Mouse (Mus musculus): Measurements from ENCODE around the gene Spred3. TPM values are rescaled to one million over a fixed set of nuclear protein-coding genes. Genes with fewer than 3 reads are reported as not detected.

Gene Spred3
- polyA plus RNA-seq, 1 experiment: 1.9 TPM

DNA sequence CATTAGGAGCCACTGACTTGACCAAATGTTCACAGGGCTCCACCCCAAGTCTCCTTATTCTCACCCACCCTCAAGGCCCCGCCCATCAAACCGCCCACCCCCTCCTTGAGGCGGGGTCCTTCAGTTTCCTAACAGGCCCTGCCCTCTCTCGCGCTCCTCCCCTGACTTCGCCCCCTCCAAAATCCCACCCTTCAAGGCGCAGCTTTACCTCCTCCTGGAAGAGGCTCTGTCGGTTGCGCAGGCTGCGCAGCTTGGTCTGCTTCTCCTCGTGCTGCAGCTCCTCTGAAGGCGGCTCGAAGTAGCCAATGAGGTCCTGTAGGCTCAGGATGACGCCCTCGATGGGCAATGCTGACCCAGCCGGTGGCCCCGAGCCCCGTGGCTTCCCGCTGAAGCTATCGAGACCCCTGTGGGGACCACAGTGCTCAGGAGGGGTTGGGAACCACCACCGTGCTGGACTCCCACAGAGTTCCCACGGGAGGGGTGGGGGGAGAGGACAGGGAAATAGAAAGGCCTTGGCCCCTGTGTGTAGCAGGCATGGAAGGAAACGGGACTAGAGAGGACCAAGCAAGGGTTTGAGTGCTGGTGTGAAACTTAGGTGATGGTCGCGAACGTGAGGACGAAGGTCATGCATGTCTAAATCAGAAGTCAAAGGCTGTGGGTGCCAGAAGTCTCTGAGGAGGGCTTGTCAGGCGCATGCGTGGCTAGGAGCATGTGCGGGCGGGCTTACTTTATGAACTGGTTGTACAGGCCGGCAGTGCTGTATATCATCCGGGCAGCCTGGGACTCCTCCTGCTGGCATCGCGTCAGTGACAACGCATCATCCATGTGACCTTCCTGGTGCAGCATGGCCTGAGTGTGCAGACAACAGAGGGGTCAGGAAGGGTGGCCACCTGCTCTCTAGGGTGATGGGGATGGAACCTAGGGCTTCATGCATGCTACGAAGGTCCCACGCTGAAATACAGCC lies 60.9 kb downstream of the Spred3 start:
- no peaks in the 10 kb centered on the region for H3K4me1 ChIP-seq (ENCODE audit: control insufficient read depth, insufficient read depth, insufficient read length, low read length)
- H3K27me3 ChIP-seq (ENCODE audit: control insufficient read depth, insufficient read depth, low read length): no peaks in the 10 kb centered on the region
- no peak overlapping the region for H3K27ac ChIP-seq (ENCODE audit: insufficient read depth, low read depth, low read length)
- no peak for TF ChIP-seq POLR2A (IDR thresholded peaks at IDR 0.05; ENCODE audit: low read depth, low read length)
- no peak for TF ChIP-seq CTCF (IDR thresholded peaks at IDR 0.05; ENCODE audit: extremely low read depth, insufficient read length, insufficient replicate concordance, low read depth, low read length)
- no peaks in the 10 kb centered on the region for H3K36me3 ChIP-seq (ENCODE audit: control insufficient read depth, insufficient read depth, low read length)
- WGBS: 35% methylated on average over 38 of the region's 38 CpGs
- no peak overlapping the region for H3K4me3 ChIP-seq (ENCODE audit: low read depth, low read length)

Other genes with a start within 250 kb of the Spred3 start
- 506 and 1,069 TPM in 2 replicates for gene Actn4, start 208.1 kb downstream of the Spred3 start, polyA plus RNA-seq (2012; rRNA removed)
- 135 and 169 TPM in 2 replicates for gene Eif3k, start 188.5 kb downstream of the Spred3 start, polyA plus RNA-seq (2012; rRNA removed)
- 11.1 and 21.3 TPM in 2 replicates for gene Map4k1, start 188.4 kb downstream of the Spred3 start, polyA plus RNA-seq (2012; rRNA removed)
- 0.03 and 0.05 TPM in 2 replicates for gene Ryr1, start 45.2 kb downstream of the Spred3 start, polyA plus RNA-seq (2012; rRNA removed)
- gene Rasgrp4, start 35.6 kb downstream of the Spred3 start, polyA plus RNA-seq (2012; rRNA removed): 3.3 TPM in 2 replicates
- gene Fam98c, start 14.2 kb downstream of the Spred3 start, polyA plus RNA-seq (2012; rRNA removed): 72.6 and 216 TPM in 2 replicates
- 0.74 and 0.88 TPM in 2 replicates for gene Ggn, start 201 bp downstream of the Spred3 start, polyA plus RNA-seq (2012; rRNA removed)
- 73.0 and 127 TPM in 2 replicates for gene Psmd8, start 10.3 kb upstream of the Spred3 start, polyA plus RNA-seq (2012; rRNA removed)
- 0.32 and 0.53 TPM in 2 replicates for gene Catsperg1, start 43.6 kb upstream of the Spred3 start, polyA plus RNA-seq (2012; rRNA removed)
- gene Kcnk6, start 62.1 kb upstream of the Spred3 start, polyA plus RNA-seq (2012; rRNA removed): 23.4 and 42.4 TPM in 2 replicates
- 41.8 and 49.8 TPM in 2 replicates for gene Yif1b, start 67.9 kb upstream of the Spred3 start, polyA plus RNA-seq (2012; rRNA removed)
- gene 2200002D01Rik, start 78.1 kb upstream of the Spred3 start, polyA plus RNA-seq (2012; rRNA removed): 287 and 852 TPM in 2 replicates
- gene Spint2, start 111.5 kb upstream of the Spred3 start, polyA plus RNA-seq (2012; rRNA removed): 663 and 1,754 TPM in 2 replicates
- gene Ppp1r14a, start 118.9 kb upstream of the Spred3 start, polyA plus RNA-seq (2012; rRNA removed): 34.1 and 57.4 TPM in 2 replicates
- 0.47 and 0.53 TPM in 2 replicates for gene Dpf1, start 133.5 kb upstream of the Spred3 start, polyA plus RNA-seq (2012; rRNA removed)

Data from small intestine, adult 2 months (tissue).